Mouse (Mus musculus): ENCODE data around the gene Nme3. TPM values are rescaled to one million over a fixed set of nuclear protein-coding genes. Genes with fewer than 3 reads are reported as not detected.

The Nme3 gene
- polyA plus RNA-seq, 1 experiment from 2014 or later: 86.0 TPM

Other genes with a start within 250 kb of the Nme3 start
- 35.4 and 42.6 TPM in 2 replicates for gene Slc9a3r2, start 246.2 kb upstream of the Nme3 start, polyA plus RNA-seq (2015; fragmentation: Nextera tagmentation; extraction: Ambion mirVana)
- gene Npw, start 238.0 kb upstream of the Nme3 start, polyA plus RNA-seq (2015; fragmentation: Nextera tagmentation; extraction: Ambion mirVana): not detected in 2 replicates
- gene Zfp598, start 226.8 kb upstream of the Nme3 start, polyA plus RNA-seq (2015; fragmentation: Nextera tagmentation; extraction: Ambion mirVana): 20.9 and 22.2 TPM in 2 replicates
- gene Syngr3, start 206.5 kb upstream of the Nme3 start, polyA plus RNA-seq (2015; fragmentation: Nextera tagmentation; extraction: Ambion mirVana): 94.2 and 114 TPM in 2 replicates
- 34.3 and 39.6 TPM in 2 replicates for gene Gfer, start 200.3 kb upstream of the Nme3 start, polyA plus RNA-seq (2015; fragmentation: Nextera tagmentation; extraction: Ambion mirVana)
- gene Noxo1, start 200.3 kb upstream of the Nme3 start, polyA plus RNA-seq (2015; fragmentation: Nextera tagmentation; extraction: Ambion mirVana): 1.1 and 1.5 TPM in 2 replicates
- 58.4 and 64.0 TPM in 2 replicates for gene Tbl3, start 188.8 kb upstream of the Nme3 start, polyA plus RNA-seq (2015; fragmentation: Nextera tagmentation; extraction: Ambion mirVana)
- 0.18 TPM in 1 of 2 replicates, not detected in the other for gene Rnf151, start 178.4 kb upstream of the Nme3 start, polyA plus RNA-seq (2015; fragmentation: Nextera tagmentation; extraction: Ambion mirVana)
- gene Rps2, start 178.4 kb upstream of the Nme3 start, polyA plus RNA-seq (2015; fragmentation: Nextera tagmentation; extraction: Ambion mirVana): 759 and 773 TPM in 2 replicates
- gene Ndufb10, start 172.0 kb upstream of the Nme3 start, polyA plus RNA-seq (2015; fragmentation: Nextera tagmentation; extraction: Ambion mirVana): 261 and 273 TPM in 2 replicates
- gene Rpl3l, start 168.7 kb upstream of the Nme3 start, polyA plus RNA-seq (2015; fragmentation: Nextera tagmentation; extraction: Ambion mirVana): not detected in 2 replicates
- gene Msrb1, start 159.9 kb upstream of the Nme3 start, polyA plus RNA-seq (2015; fragmentation: Nextera tagmentation; extraction: Ambion mirVana): 26.5 and 29.4 TPM in 2 replicates
- gene Hs3st6, start 143.5 kb upstream of the Nme3 start, polyA plus RNA-seq (2015; fragmentation: Nextera tagmentation; extraction: Ambion mirVana): 0.39 and 0.59 TPM in 2 replicates
- not detected in 2 replicates for gene Meiob, start 92.2 kb upstream of the Nme3 start, polyA plus RNA-seq (2015; fragmentation: Nextera tagmentation; extraction: Ambion mirVana)
- gene Hagh, start 56.4 kb upstream of the Nme3 start, polyA plus RNA-seq (2015; fragmentation: Nextera tagmentation; extraction: Ambion mirVana): 55.7 and 59.0 TPM in 2 replicates
- gene Fahd1, start 46.1 kb upstream of the Nme3 start, polyA plus RNA-seq (2015; fragmentation: Nextera tagmentation; extraction: Ambion mirVana): 21.1 and 22.3 TPM in 2 replicates
- 0.39 TPM in 1 of 2 replicates, not detected in the other for gene Igfals, start 30.5 kb upstream of the Nme3 start, polyA plus RNA-seq (2015; fragmentation: Nextera tagmentation; extraction: Ambion mirVana)
- 63.5 and 76.1 TPM in 2 replicates for gene Nubp2, start 10.2 kb upstream of the Nme3 start, polyA plus RNA-seq (2015; fragmentation: Nextera tagmentation; extraction: Ambion mirVana)
- 64.6 and 74.2 TPM in 2 replicates for gene Spsb3, start 9.9 kb upstream of the Nme3 start, polyA plus RNA-seq (2015; fragmentation: Nextera tagmentation; extraction: Ambion mirVana)
- 32.7 and 36.3 TPM in 2 replicates for gene Eme2, start 1.4 kb upstream of the Nme3 start, polyA plus RNA-seq (2015; fragmentation: Nextera tagmentation; extraction: Ambion mirVana)
- 71.1 and 85.7 TPM in 2 replicates for gene Mrps34, start 1.4 kb upstream of the Nme3 start, polyA plus RNA-seq (2015; fragmentation: Nextera tagmentation; extraction: Ambion mirVana)
- gene Mapk8ip3, start 40.5 kb downstream of the Nme3 start, polyA plus RNA-seq (2015; fragmentation: Nextera tagmentation; extraction: Ambion mirVana): 82.2 and 85.8 TPM in 2 replicates
- 100 and 110 TPM in 2 replicates for gene Jpt2, start 64.2 kb downstream of the Nme3 start, polyA plus RNA-seq (2015; fragmentation: Nextera tagmentation; extraction: Ambion mirVana)
- gene Cramp1l, start 119.3 kb downstream of the Nme3 start, polyA plus RNA-seq (2015; fragmentation: Nextera tagmentation; extraction: Ambion mirVana): 7.0 and 7.3 TPM in 2 replicates
- 17.8 and 19.2 TPM in 2 replicates for gene Ift140, start 119.6 kb downstream of the Nme3 start, polyA plus RNA-seq (2015; fragmentation: Nextera tagmentation; extraction: Ambion mirVana)
- gene Tmem204, start 187.1 kb downstream of the Nme3 start, polyA plus RNA-seq (2015; fragmentation: Nextera tagmentation; extraction: Ambion mirVana): 9.0 and 10.8 TPM in 2 replicates
- gene Telo2, start 219.5 kb downstream of the Nme3 start, polyA plus RNA-seq (2015; fragmentation: Nextera tagmentation; extraction: Ambion mirVana): 45.7 and 46.7 TPM in 2 replicates
- not detected in 2 replicates for gene Ptx4, start 224.3 kb downstream of the Nme3 start, polyA plus RNA-seq (2015; fragmentation: Nextera tagmentation; extraction: Ambion mirVana)
- gene Clcn7, start 236.9 kb downstream of the Nme3 start, polyA plus RNA-seq (2015; fragmentation: Nextera tagmentation; extraction: Ambion mirVana): 23.7 and 24.4 TPM in 2 replicates

Measured in neural tube, embryonic 13.5 days (tissue).